Mouse (Mus musculus) large intestine, adult 2 months (tissue): ENCODE measurements at regions not wholly inside any gene's neighbourhood (a gene's known extent, or its start where the extent isn't known, plus 50 kb on each side); places are given as distances from the start of the nearest gene placed in this dataset.

ENCODE experiments used
- DNase-seq: peaks from one replicate; pipeline ENCODE4 v3.0.0-alpha.2; 2012; ENCODE audit warnings: low read depth, low spot score
- WGBS: fragments of 180-500 bp; shearing (Covaris S2); methylation state at CpG from one replicate; pipeline ENCODE4 v1.1.7; 2018; 5-methylcytosine and 5-hydroxymethylcytosine counted together

GRCm38 (mm10) chr17:15311822-15312221, 64.8 kb downstream of the Dll1 start:
- no peak for DNase-seq
- WGBS, result 29% methylated on average over 4 of the region's 4 CpGs

DNA sequence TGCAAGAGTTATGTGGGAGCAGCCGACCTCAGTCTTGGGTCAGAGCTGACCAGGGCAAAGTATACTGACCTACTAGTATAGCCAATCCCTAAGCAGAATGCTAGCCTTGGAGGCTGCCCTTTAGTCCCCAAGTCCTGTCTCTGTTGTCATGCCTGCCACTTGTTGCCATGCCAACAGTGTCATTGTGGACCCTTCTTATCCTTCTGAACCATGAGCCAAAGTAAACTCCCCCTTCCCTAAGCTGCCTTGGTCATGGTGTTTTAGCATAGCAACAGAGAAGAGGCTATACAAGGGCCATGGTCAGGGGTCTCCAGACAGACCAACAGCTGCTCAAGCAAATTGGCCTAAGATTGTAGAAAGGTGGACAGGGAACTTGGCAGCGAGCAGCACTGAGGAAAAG, 66.2 kb downstream of the Dll1 start:
- 84% methylated on average over 2 of the region's 2 CpGs for WGBS
- no peak for DNase-seq

- WGBS, result 42% methylated on average over 1 of the region's 1 CpGs
- DNase-seq, result no peak
Observed at GRCm38 (mm10) chr17:15302110-15302509, 74.6 kb downstream of the Dll1 start.

DNA sequence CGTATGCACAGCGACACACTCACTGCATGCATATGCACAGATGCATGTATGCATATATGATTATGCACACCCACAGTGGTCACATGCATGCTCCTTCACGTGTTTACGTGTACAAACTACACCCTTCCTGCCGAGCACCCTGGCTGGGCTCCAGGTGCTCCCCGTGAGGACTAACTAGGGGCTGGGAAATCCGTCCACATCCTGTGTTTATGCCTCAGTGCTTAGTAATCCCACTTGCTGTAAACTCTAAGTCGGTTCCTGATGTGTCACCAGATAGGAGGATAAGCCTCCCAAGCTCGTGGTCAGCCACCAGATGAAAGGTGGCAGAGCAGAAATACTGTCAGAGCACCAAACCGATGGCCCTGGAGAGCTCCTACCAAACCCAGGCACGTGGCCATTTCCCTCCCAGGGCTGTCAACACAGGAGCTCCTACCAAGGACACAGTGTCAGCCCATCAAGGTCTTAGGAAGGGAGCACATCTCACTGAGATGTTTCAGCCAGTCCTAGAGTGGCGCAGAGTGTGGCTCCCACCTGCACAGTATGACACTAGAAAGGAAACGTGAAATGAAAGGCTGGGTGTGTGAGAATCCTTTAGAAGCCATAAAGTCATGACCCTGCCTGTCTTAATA, 76.8 kb downstream of the Dll1 start:
- WGBS, result 37% methylated on average over 13 of the region's 13 CpGs

GRCm38 (mm10) chr17:15294165-15294585, 82.5 kb downstream of the Dll1 start:
- no peak for DNase-seq
- 80% methylated on average over 5 of the region's 5 CpGs for WGBS

More for the DNA sequence above, 76.8 kb downstream of the Dll1 start:
- DNase-seq, result no peak

DNA sequence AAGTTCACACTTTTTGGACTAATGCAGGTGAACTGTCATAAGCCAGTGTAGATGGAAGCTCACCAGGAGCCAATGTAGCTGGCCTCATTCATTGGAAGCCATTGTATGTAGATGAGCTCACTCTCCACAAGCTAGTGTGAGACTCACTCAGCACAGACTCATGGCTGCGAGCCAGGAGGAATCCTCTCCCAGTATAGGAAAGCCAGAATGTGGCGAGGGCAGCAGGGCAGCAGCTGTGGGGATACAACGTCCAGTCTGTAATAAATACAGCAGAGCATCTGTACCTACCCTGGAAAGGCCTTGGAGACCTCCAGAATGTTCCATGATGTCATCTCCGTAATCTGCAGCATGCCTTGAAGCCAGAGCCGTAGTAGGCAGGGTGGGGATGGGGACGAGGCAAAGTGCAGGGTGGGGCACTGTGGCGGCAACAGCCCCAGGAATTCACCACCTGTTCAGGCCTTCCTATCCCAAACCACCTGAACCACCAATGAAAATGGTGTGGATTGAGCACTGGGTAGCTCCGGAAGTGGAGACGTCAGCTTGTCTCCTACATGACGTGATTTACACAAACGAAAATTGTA, 84.1 kb downstream of the Dll1 start:
- 40% methylated on average over 11 of the region's 11 CpGs for WGBS
- no peak for DNase-seq

- DNase-seq, result no peak
- WGBS, result 81% methylated on average over 4 of the region's 4 CpGs
Observed at GRCm38 (mm10) chr17:15291626-15292025, 85.0 kb downstream of the Dll1 start.

GRCm38 (mm10) chr17:15290326-15290725, 86.3 kb downstream of the Dll1 start:
- no peak for DNase-seq
- 81% methylated on average over 1 of the region's 1 CpGs for WGBS

GRCm38 (mm10) chr17:15289062-15289461, 87.6 kb downstream of the Dll1 start:
- 79% methylated on average over 5 of the region's 5 CpGs for WGBS

DNA sequence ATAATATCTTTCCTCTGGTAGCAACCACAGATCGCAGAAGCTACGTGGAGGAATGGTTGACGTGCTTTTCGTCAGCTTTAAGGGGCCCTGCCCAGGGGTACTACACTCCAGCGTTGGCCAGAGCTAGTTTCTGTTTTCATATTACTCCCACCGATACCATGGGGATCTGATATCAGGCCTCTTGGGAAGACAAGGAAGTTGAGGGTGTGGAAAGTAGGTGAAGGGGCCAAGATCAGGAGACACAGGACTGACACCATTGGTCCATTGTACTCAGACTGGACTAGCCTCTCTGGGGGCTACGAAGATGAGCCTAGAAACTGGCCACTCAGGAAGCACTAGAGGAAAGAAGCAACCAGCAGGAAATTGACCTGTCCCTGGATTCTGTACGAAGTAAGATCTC, 88.0 kb downstream of the Dll1 start:
- whole genome bisulfite sequencing, result 81% methylated on average over 8 of the region's 8 CpGs
- DNase-seq, result no peak

More at GRCm38 (mm10) chr17:15289062-15289461, 87.6 kb downstream of the Dll1 start:
- no peak for DNase-seq

DNA sequence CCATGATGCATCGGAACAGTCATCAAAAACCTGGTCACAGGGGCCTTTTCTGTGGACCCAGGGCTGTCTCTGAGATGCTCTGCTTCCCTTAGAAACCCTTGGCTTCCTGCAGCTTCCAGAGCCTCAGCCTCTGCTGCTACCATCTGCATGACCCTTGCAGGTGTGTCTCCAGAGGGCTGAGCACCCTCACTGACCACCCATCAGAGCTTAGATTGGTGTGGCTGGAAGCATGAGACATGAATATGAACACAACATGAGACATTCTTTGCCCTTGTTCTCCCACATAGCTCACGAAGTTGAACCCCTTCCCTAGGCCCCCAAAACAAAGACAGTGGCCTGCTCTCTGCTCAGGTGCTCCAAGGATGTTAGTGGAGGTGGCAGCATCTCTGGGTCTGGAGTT, 90.1 kb downstream of the Dll1 start:
- DNase-seq, result no peak
- 87% methylated on average over 2 of the region's 2 CpGs for WGBS

GRCm38 (mm10) chr17:15285399-15286043, 91.2 kb downstream of the Dll1 start:
- no peak for DNase-seq
- WGBS, result 42% methylated on average over 7 of the region's 7 CpGs

DNA sequence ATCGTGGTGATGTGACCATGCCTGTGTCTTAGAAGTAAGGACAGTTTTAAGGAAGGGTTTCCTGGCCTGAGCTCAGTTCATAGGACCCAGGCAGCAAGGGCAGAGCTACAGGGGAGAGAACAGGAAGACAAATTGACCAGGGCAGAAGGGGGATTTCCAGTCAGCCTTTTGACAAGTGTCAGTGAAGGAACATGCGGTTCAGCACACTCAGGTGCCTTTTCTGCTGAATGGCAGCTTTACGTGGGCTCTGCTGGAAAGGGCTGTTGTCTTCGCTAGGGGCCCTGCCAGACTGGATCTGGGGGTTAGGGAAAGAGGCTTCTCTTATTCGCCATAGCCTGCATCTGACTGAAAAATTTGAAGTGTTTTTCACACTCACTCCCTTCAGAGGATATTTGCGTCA, 106.8 kb downstream of the Dll1 start:
- WGBS, result 85% methylated on average over 6 of the region's 6 CpGs
- DNase-seq, result no peak

GRCm38 (mm10) chr17:15269056-15269612, 107.5 kb downstream of the Dll1 start:
- 46% methylated on average over 8 of the region's 8 CpGs for whole genome bisulfite sequencing
- DNase-seq, result peak; percentile 25

DNA sequence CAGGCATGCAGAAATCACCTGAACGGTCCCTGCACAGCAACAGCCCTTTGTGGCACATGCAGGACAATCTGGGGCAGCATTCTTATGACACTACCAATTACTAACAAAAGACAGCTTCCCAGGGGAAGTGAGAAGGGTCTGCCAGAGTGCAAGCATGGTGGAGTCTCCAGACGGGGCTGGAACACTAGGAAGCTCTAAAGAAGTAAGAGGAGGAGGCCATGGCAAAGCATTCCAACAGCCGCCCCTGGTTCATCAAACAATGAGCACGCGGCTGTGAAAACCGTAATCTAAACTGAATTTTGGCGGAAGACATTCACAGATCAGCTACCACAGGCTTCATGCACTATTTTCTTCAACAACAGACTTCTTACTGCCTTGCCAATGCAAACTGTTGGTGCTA, 109.0 kb downstream of the Dll1 start:
- WGBS, result 82% methylated on average over 7 of the region's 7 CpGs
- no peak for DNase-seq

- 37% methylated on average over 11 of the region's 11 CpGs for WGBS
- no peak for DNase-seq
Observed at GRCm38 (mm10) chr17:15259427-15260101, 117.1 kb downstream of the Dll1 start.

DNA sequence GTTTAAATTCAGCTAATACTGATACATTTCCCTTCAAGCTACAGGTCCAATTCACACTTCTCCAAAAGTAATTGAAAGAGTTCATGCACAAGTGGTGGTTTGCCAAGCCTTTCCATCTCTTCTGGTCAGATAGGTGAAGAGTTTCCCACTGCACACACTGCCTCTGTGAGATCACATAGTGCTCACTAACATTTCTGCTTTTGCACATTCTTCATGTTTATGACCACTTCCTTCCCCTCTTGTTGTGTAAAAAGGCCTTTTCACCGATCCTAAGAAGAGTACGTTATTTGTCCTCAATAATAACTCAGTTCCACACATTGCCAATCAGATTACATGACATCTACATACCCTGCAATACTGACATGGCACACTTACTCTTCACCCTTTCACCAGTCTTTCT, 120.8 kb downstream of the Dll1 start:
- 71% methylated on average over 2 of the region's 2 CpGs for WGBS
- DNase-seq, result no peak

DNA sequence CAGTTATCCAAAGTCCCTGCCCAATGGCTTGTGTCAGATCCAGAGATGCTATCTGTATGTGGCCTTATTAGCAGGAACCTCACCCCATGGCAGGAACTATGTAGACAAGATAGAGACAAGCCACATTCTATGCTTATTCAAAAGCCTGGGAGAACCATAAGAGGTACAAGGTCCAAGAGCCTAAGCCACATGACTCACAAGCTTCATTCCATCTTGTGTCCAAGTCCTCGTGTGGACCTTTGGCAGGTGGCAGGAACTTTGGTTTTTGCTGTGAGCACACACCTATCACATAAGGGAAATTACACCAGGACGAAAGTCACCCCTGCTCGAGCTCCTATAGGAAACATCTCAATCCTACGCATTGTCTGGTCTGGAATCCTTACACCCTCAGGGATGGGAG, 122.9 kb downstream of the Dll1 start:
- 69% methylated on average over 4 of the region's 4 CpGs for WGBS
- DNase-seq, result no peak

- 89% methylated on average over 1 of the region's 1 CpGs for WGBS
- DNase-seq, result no peak
Observed at GRCm38 (mm10) chr17:15253271-15253670, 123.4 kb downstream of the Dll1 start.

- WGBS, result 55% methylated on average over 2 of the region's 2 CpGs
- no peak for DNase-seq
Observed at GRCm38 (mm10) chr17:15252187-15252586, 124.5 kb downstream of the Dll1 start.
